Comparison of ENCODE assay signal across 15 mouse cellular contexts in the genomic region with DNA sequence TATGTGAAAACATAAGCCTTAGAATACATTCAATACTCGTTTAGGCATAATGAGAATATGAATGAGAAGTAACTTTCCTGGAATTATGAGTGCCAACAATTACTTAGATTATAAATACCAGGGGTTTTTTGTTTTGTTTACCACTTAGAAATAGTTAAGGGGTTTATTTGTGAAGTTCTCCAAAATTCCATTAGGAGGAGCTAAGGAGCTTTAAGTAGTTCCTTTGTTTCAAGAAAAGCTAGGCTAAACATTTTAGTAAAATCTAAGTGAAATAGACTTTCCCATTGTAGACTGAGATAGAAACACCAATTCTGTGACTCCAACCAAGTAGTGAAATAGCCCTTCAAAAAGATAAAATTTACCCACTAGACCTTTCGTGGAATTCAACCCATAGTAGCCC.
DNase-seq lines count a peak whose midpoint lies in the region; ATAC-seq and TF ChIP-seq lines count a peak whose summit lies in the region.
"Had no signal": no experiment of that assay in that cellular context is flagged by ENCODE, and none has a peak within 500 bp of the region (broad histone marks: within the 10 kb centered on the region; RNA-seq: fewer than 3 reads in every experiment).

No protein-coding gene starts in this region.

- H3K4me1 ChIP-seq in intestine, postnatal 0 days (replicated peaks; ENCODE audit: control insufficient read depth, insufficient read depth, low read length) = no peaks in the 10 kb centered on the region
- no peaks in the 10 kb centered on the region for H3K4me1 ChIP-seq in intestine, embryonic 15.5 days (replicated peaks)
- H3K4me1 ChIP-seq in CH12.LX (ENCODE audit: control insufficient read depth in 1 of 2, insufficient read depth in 2 of 2) = no peaks in the 10 kb centered on the region
- H3K4me1 ChIP-seq: embryonic facial prominence, embryonic 13.5 days; forebrain, embryonic 13.5 days; hindbrain, embryonic 12.5 days; stomach, embryonic 15.5 days had no signal

- dilution Hi-C loops in CH12.LX (cut with MboI; ENCODE audit: extremely low pct_ligation_motif_present, extremely low pct_unique_long_range_greater_than_20kb, low sequenced_read_pairs) = no loop called here

- in situ Hi-C loops in CH12.LX (cut with MboI; ENCODE audit: low pct_ligation_motif_present, low pct_unique_long_range_greater_than_20kb, low sequenced_read_pairs) = no loop called here

- H3K4me3 ChIP-seq in intestine, postnatal 0 days (ENCODE audit: low read depth, low read length) = no peak overlapping the region
- no peak overlapping the region for H3K4me3 ChIP-seq in intestine, embryonic 15.5 days (replicated peaks)
- no peak overlapping the region for H3K4me3 ChIP-seq in CH12.LX (replicated peaks in 1 of 3; ENCODE audit: low read depth in 2 of 3, low read length in 2 of 3, poor library complexity in 1 of 3)
- H3K4me3 ChIP-seq: embryonic facial prominence, embryonic 13.5 days; forebrain, embryonic 13.5 days; hindbrain, embryonic 12.5 days; myocyte; stomach, embryonic 15.5 days had no signal

- intact Hi-C loops in left cerebral cortex, postnatal 36 days (cut with DNase I) = no loop called here

- no peaks in the 10 kb centered on the region for H3K79me2 ChIP-seq in CH12.LX (replicated peaks; ENCODE audit: control insufficient read depth, extremely low read depth, insufficient read depth, poor library complexity, severe bottlenecking)

- H3K4me2 ChIP-seq in intestine, postnatal 0 days (replicated peaks; ENCODE audit: low read depth) = no peak overlapping the region
- no peak overlapping the region for H3K4me2 ChIP-seq in intestine, embryonic 15.5 days (replicated peaks)
- no peak overlapping the region for H3K4me2 ChIP-seq in CH12.LX (ENCODE audit: insufficient read depth, low read depth, poor library complexity, severe bottlenecking)
- H3K4me2 ChIP-seq: embryonic facial prominence, embryonic 13.5 days; forebrain, embryonic 13.5 days; hindbrain, embryonic 12.5 days; stomach, embryonic 15.5 days had no signal

- H3K27me3 ChIP-seq in intestine, postnatal 0 days (replicated peaks; ENCODE audit: control insufficient read depth, insufficient read depth, low read length) = no peaks in the 10 kb centered on the region
- no peaks in the 10 kb centered on the region for H3K27me3 ChIP-seq in intestine, embryonic 15.5 days (replicated peaks)
- H3K27me3 ChIP-seq in CH12.LX (replicated peaks) = no peaks in the 10 kb centered on the region
- H3K27me3 ChIP-seq: embryonic facial prominence, embryonic 13.5 days; forebrain, embryonic 13.5 days; hindbrain, embryonic 12.5 days; stomach, embryonic 15.5 days had no signal

- TF ChIP-seq EP300 in CH12.LX (IDR thresholded peaks at IDR 0.05; ENCODE audit: low read length) = no peak

- DNase-seq in 416B (ENCODE audit: low read depth) (peak; percentile 48), CH12.LX (ENCODE audit: extremely low read depth) (peak; percentile 19)
- peak; percentile 38 for DNase-seq in brain, adult 2 months (ENCODE audit: low read depth, low spot score)
- no peak for DNase-seq in left cerebral cortex, postnatal 36 days (ENCODE audit: low spot score in 2 of 2)
- DNase-seq in cerebellum, postnatal 4 days (ENCODE audit: low spot score in 2 of 2) = no peak
- DNase-seq: adrenal gland, adult 8-10 months; gastrocnemius, postnatal 10 days had no signal

- TF ChIP-seq RAD21 in CH12.LX (IDR thresholded peaks at IDR 0.05; ENCODE audit: low read depth, low read length) = peak; percentile 51

- no peak for TF ChIP-seq POLR2A in CH12.LX (IDR thresholded peaks at IDR 0.05; ENCODE audit: low read depth, low read length)

- H3K27ac ChIP-seq in intestine, postnatal 0 days (ENCODE audit: low read depth, low read length) = no peak overlapping the region
- H3K27ac ChIP-seq in intestine, embryonic 15.5 days = no peak overlapping the region
- no peak overlapping the region for H3K27ac ChIP-seq in CH12.LX (ENCODE audit: insufficient read depth, low read depth)
- H3K27ac ChIP-seq: embryonic facial prominence, embryonic 13.5 days; forebrain, embryonic 13.5 days; hindbrain, embryonic 12.5 days; stomach, embryonic 15.5 days had no signal

- TF ChIP-seq CTCF in intestine, postnatal 0 days (IDR thresholded peaks at IDR 0.05; ENCODE audit: low read depth) = peak; percentile 21; the same call in 1 of the 2 replicates
- peak in 1 of 2 experiments; percentile 38; a peak in 3 of 4 replicates for TF ChIP-seq CTCF in CH12.LX (conservative IDR thresholded peaks at IDR 0.05 in 1 of 2, IDR thresholded peaks at IDR 0.05 in 1 of 2; ENCODE audit: low read depth in 2 of 2, low read length in 2 of 2)

- WGBS in intestine, postnatal 0 days = 65% methylated on average over 2 of the region's 2 CpGs
- 72% methylated on average over 2 of the region's 2 CpGs for WGBS in intestine, embryonic 15.5 days

- H3K9me3 ChIP-seq in intestine, postnatal 0 days (ENCODE audit: control insufficient read depth) = no peaks in the 10 kb centered on the region
- no peaks in the 10 kb centered on the region for H3K9me3 ChIP-seq in intestine, embryonic 15.5 days
- no peaks in the 10 kb centered on the region for H3K9me3 ChIP-seq in CH12.LX (replicated peaks; ENCODE audit: low read length)
- H3K9me3 ChIP-seq: embryonic facial prominence, embryonic 13.5 days; forebrain, embryonic 13.5 days; G1E; hindbrain, embryonic 12.5 days; stomach, embryonic 15.5 days had no signal

- H3K36me3 ChIP-seq in intestine, postnatal 0 days (ENCODE audit: control insufficient read depth, insufficient read depth) = no peaks in the 10 kb centered on the region
- no peaks in the 10 kb centered on the region for H3K36me3 ChIP-seq in intestine, embryonic 15.5 days
- no peaks in the 10 kb centered on the region for H3K36me3 ChIP-seq in CH12.LX (replicated peaks in 1 of 2; ENCODE audit: control insufficient read depth in 1 of 2, insufficient read depth in 1 of 2, low read length in 1 of 2)
- H3K36me3 ChIP-seq: embryonic facial prominence, embryonic 13.5 days; G1E; hindbrain, embryonic 12.5 days; stomach, embryonic 15.5 days had no signal

- H3K9ac ChIP-seq in intestine, postnatal 0 days (ENCODE audit: low read depth, low read length) = no peak overlapping the region
- no peak overlapping the region for H3K9ac ChIP-seq in intestine, embryonic 15.5 days
- no peak overlapping the region for H3K9ac ChIP-seq in CH12.LX (ENCODE audit: insufficient read depth, low read depth)
- H3K9ac ChIP-seq: embryonic facial prominence, embryonic 13.5 days; forebrain, embryonic 13.5 days; hindbrain, embryonic 12.5 days; stomach, embryonic 15.5 days had no signal

- ATAC-seq in intestine, postnatal 0 days = no peak
- no peak for ATAC-seq in intestine, embryonic 15.5 days
- ATAC-seq: forebrain, embryonic 13.5 days had no signal

TF ChIP-seq in CH12.LX, 34 proteins besides CTCF, POLR2A, EP300 and RAD21:
- TF ChIP-seq NELFE (IDR thresholded peaks at IDR 0.05; ENCODE audit: low read depth, low read length) = no peak
- TF ChIP-seq SMC3 (IDR thresholded peaks at IDR 0.05; ENCODE audit: low read depth, low read length) = peak; percentile 19; the same call in 1 of the 2 replicates
- no peak for TF ChIP-seq ZKSCAN1 (IDR thresholded peaks at IDR 0.05; ENCODE audit: borderline replicate concordance, low read depth, low read length)
- TF ChIP-seq NRF1 (IDR thresholded peaks at IDR 0.05; ENCODE audit: low read depth, low read length) = no peak
- no peak for TF ChIP-seq E2F4 (IDR thresholded peaks at IDR 0.05; ENCODE audit: insufficient replicate concordance, low read depth, low read length)
- no peak for TF ChIP-seq BHLHE40 (IDR thresholded peaks at IDR 0.05; ENCODE audit: low read depth, low read length)

Comparison
In these comparisons a context has a peak if more than half of its experiments do, and no peak if none do; other contexts are left out.
1. DNase-seq: peak in 416B (single experiment), CH12.LX (single experiment) and brain, adult 2 months (single experiment); none in left cerebral cortex, postnatal 36 days (0 of 2) and cerebellum, postnatal 4 days (0 of 2).